Mouse (Mus musculus): Measurements from ENCODE around the gene Rab43.

- TF ChIP-seq POLR2A (IDR thresholded peaks at IDR 0.05; ENCODE audit: low read depth, low read length): no peak
- TF ChIP-seq CTCF (IDR thresholded peaks at IDR 0.05; ENCODE audit: extremely low read depth, insufficient read length, insufficient replicate concordance, low read depth, low read length): no peak
Measured at GRCm38 (mm10) chr6:87778294-87779173, 33.4 kb downstream of the Rab43 start.

Data from small intestine, adult 2 months (tissue).